Mouse (Mus musculus) adrenal gland (tissue): ENCODE data around the gene Cd79b.
"Not testable (repeated sequence)": the region's sequence is repeated elsewhere in the genome, so short reads cannot be mapped to it uniquely, and the experiment has no call there.

ENCODE experiments used
- intact Hi-C: fragments of 180-260 bp; cut with DNase I; formaldehyde crosslinking; loops from one replicate; pipeline ENCODE4 v1.15.1; 2025
- long read RNA-seq, 2 experiments: library from polyadenylated mRNA; unstranded; transcript quantifications; one replicate each; pipeline ENCODE4 v2.0.0; 2020; ENCODE audit warnings: borderline replicate concordance in 1 of 2; ENCODE audit not compliant: insufficient replicate concordance in 1 of 2

Cd79b gene
- long read RNA-seq, experiment 1, partial matches to known transcripts: 1 of 4 reads
- long read RNA-seq, experiment 1, other reads (novel, unspliced or antisense): 0 of 4 reads
- long read RNA-seq, experiment 2: 0 reads

- intact Hi-C loops: no loop called here
Observed at GRCm38 (mm10) chr11:106314333-106314812, at the start of gene Cd79b. Gene Cd79b (minus strand): TSS chr11:106314762.

- intact Hi-C loops: no loop called here
Observed at GRCm38 (mm10) chr11:106359350-106359749, 44.8 kb upstream of the Cd79b start.

DNA sequence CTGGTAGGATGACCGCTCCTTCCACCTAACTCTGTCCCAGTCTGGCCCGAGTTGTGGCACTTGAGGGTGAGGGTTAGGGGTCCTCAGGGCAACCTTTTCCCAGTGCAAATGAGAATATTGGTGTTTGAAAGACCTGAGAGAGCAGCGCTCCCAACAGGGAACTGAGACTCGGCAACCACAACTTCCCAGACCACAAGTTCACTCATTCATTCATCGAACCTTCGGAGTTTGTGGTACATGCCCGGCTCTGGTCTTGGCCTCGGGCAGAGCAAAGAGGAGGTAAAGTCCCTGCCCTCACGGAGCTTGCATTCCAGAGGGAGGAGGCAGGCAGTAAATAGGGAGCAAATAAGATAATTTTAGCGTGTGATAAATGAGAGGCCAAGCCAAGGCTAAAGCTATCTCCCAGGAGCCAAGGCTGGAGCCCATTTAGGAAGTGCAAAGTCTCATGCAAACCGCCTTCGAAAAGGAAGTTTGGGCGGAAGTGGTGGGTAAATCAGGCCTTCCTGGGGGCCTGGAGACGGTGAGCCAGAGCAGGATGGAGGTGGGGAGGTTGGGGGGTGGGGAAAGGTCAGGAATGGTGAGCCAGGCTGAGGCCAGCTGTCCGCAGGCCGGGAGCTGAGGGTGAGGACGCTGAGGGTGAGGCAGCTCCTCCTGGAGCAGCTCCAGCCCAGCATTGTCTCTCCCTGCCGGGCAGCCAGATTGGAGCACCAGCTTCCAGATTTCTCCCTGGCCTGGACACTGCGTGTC is 41.0 kb upstream of the Cd79b start:
- intact Hi-C loops: no loop called here

DNA sequence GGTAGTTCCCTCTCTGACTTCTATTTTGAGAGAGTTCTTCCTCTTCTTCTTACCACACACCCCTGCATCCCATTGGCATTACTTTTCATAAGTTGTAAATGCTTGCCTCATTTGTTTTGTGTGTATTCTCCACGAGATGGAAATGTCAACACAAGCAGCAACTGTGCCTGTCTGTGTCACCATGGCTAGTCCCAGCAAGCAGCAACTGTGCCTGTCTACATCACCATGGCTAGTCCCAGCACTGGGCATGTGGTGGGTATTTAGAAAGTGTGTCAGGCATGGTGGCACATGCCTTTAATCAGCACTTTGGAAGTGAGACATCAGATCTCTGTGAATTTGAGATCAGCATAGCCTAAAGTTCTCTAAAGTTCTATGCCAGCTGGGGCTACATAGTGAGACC is 39.6 kb upstream of the Cd79b start:
- intact Hi-C loops: no loop called here

- intact Hi-C loops: no loop called here
Observed at GRCm38 (mm10) chr11:106353188-106353587, 38.6 kb upstream of the Cd79b start, which contains the start of gene Scn4a. Gene Scn4a (minus strand): TSS chr11:106353288.

DNA sequence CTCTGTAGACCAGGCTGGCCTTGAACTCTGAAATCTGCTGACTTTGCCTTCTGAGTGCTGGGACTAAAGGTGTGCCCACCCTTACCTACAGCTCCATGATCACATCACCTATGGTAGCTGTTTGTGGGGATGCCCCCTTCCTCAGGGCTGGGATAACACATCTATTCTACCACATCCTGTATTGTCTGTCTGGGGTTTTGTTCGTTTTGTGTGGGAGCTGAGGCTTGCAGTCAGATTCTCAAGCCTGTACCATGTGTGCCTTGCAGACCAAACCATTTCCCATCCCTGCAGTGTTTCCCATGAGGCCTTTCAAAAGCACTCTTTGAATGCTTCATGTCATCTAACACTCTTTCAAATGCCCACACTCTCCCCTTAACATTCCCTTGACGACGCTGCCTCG is 37.4 kb upstream of the Cd79b start:
- intact Hi-C loops: no loop called here

GRCm38 (mm10) chr11:106351253-106351652 is 36.7 kb upstream of the Cd79b start:
- intact Hi-C loops: no loop called here

DNA sequence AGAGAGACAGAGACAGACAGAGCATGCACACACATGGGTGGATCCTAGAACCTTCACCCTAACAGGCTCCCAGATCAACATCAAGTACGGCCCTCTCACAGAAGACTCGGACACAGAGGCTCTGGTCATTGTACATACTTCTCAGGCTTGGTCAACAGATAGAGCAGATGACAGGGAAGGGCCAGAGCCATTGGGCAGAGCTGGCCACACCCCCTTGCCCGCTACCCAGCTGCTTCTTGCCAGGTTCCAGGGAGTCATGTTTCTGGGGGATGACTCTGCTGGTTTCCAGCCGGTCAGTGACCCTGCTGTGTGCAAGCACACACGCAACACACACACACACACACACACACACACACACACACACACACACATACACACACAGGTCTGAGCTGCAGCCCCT is 36.3 kb upstream of the Cd79b start:
- intact Hi-C loops: no loop called here

DNA sequence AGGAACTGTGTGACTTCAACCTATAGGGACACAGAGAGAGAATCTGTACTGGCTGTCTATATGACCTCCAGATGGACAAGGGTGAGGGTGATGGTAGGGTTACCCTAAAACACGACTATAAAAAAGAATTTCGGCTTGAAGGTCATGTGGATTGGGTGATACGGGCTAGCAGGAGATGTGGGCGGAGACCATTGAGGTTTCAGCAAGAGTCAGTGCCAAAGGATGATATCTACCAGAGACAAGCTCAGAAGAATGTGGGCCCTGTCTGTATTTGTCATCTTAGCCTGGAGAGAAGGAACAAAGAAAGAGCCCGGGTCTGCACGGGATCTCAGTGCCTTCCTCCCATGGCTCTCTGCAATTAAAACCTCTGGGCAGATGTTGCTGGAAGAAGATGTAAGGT is 35.2 kb upstream of the Cd79b start:
- intact Hi-C loops: no loop called here

DNA sequence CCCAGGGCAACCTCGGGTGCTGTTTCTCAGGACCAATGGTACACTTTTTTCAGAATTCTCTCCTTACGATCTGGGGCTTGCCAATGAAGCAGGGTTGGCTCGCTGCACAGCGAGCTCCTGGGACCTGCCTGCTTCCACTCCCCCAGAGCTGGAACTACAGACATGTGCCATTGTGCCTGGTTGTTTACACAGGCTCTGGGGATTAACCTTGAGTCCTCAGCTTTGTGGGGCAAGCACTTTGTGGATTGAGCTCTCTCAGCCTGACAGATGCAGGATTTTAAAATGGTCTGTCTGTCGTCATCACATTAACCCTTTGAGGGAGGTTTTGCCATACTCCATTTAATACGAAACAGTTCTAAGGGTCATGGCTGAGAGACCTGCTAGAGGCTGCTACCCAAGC is 30.3 kb upstream of the Cd79b start:
- intact Hi-C loops: no loop called here

DNA sequence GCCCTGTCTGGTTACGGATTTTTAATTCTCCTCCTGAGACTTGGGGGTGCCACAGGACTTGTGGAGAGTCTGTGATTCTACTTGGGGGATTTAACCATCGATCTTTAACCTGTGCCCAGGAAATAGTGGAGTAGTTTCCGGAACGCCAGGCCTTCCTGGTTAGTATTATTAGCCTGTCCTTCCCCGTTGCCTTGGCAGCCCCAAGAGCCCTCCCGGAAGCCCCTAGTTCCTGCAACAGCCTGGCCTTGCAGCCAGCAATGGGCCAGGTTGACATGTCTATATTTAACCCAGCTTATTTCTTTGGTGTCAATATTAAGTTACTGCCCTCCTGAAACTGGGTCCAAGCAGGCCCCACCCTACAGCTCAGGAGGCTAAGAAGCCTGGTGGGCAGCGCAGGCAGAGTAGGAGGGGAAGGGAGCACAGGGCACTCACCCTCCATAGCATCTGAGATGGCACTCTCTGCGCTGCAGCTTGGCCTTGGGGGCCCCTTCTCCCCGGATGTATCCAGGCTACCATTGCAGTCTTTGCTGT is 26.5 kb upstream of the Cd79b start:
- intact Hi-C loops: no loop called here

GRCm38 (mm10) chr11:106339323-106339722 is 24.8 kb upstream of the Cd79b start:
- intact Hi-C loops: not testable (repeated sequence)

- intact Hi-C loops: no loop called here
Observed at GRCm38 (mm10) chr11:106338870-106339269, 24.3 kb upstream of the Cd79b start.

- intact Hi-C loops: no loop called here
Observed at GRCm38 (mm10) chr11:106338029-106338428, 23.5 kb upstream of the Cd79b start.

- intact Hi-C loops: no loop called here
Observed at GRCm38 (mm10) chr11:106334066-106334465, 19.5 kb upstream of the Cd79b start.

GRCm38 (mm10) chr11:106332458-106332857 is 17.9 kb upstream of the Cd79b start:
- intact Hi-C loops: no loop called here

- intact Hi-C loops: loop anchor here (5.0 kb wide), 1 partner anchor 33 kb away; no protein-coding TSS in a partner anchor
Observed at GRCm38 (mm10) chr11:106329682-106330081, 15.1 kb upstream of the Cd79b start.

DNA sequence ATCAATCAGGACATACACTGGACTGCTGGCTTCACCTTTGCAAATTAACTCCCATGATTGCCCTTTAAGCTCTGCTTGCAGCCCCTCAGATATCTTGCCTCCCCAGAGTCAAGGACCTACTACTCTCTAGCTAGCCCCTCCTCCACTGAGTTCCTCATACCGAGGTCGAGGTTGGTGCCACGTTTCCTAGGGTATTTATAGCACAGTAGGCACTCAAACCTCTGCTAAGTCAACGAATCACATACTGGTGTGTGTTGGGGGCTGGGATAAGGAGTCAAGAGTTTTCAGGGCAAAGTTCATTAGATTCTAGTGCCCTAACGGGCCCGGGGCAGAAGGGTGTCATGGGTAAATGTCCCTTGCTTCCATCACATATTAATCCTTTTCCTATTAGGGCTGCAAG is 14.6 kb upstream of the Cd79b start:
- intact Hi-C loops: loop anchor here (5.0 kb wide), 1 partner anchor 33 kb away; no protein-coding TSS in a partner anchor

GRCm38 (mm10) chr11:106328521-106328920 is 14.0 kb upstream of the Cd79b start:
- intact Hi-C loops: loop anchor here (5.0 kb wide), 1 partner anchor 34 kb away; no protein-coding TSS in a partner anchor

DNA sequence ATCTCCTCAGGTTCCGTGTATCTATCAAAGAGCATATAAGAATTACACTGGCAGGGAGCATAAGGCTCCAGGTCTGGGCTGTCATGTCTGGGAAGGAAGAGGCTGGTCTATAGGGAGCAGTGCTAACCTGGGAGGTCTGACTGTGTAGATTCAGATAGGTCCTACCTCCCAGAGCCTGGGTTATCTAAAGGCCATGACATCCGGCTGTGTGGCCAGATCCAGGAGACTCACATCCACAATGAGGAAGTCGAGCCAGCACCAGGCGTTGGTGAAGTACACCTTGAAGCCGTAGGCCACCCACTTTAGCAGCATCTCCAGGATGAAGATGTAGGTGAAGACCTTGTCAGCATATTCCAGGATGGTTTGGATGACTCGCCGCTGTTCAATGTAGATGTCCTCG is 11.9 kb upstream of the Cd79b start:
- intact Hi-C loops: loop anchor here (5.0 kb wide), 1 partner anchor 36 kb away; no protein-coding TSS in a partner anchor

DNA sequence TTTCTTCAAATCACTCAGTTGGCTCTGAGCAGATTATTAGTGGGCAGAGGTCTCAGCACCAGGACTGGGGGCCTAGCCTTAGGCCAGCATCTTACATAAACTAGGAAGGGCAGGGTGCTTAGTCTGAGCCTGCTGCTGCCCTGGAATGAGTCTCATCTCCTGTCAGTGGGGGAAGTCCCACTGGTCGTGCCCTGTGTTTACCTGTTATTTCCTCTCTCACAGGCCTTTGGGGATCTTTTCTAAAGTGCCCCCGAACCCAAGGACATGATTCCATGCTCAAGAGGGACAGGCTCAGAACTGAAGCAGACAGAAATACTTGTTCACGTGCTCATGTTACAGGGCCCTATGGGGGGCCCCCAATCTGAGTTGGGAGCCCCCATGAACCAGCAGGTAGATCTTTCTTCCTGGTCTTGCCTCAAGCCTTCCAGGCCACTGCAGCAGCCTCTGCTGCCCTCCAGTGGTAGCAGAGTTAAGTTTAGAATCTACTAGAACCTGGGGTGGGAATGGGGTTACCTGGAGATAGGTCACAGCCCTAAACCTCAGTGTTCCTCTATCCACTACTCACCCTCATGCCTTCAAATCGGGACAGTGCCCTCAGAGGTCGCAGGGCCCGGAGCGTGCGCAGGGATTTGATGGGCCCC is 11.1 kb upstream of the Cd79b start:
- intact Hi-C loops: loop anchor here (5.0 kb wide), 1 partner anchor 37 kb away; no protein-coding TSS in a partner anchor

- intact Hi-C loops: loop anchor here (5.0 kb wide), 1 partner anchor 37 kb away; no protein-coding TSS in a partner anchor
Observed at GRCm38 (mm10) chr11:106324858-106325257, 10.3 kb upstream of the Cd79b start.
